Mouse (Mus musculus) cerebellum, adult (tissue): ENCODE measurements around the gene Olfr384.
"Not testable (repeated sequence)": the region's sequence is repeated elsewhere in the genome, so short reads cannot be mapped to it uniquely, and the experiment has no call there.

Experiments
- ATAC-seq: cut with Nextera tagmentation; 2 replicates; pipeline ENCODE4 v1.9.2; 2017; ENCODE audit warnings: mild to moderate bottlenecking, moderate library complexity, mixed read lengths; ENCODE audit not compliant: insufficient number of reproducible peaks, low FRiP score, low TSS enrichment

Olfr384 gene

GRCm38 (mm10) chr11:73598294-73598693, at the start of gene Olfr384:
Gene Olfr384 (plus strand): TSS chr11:73598594.
- no peak for ATAC-seq

- ATAC-seq: no peak
These were observed 18.5 kb upstream of the Olfr384 start for GRCm38 (mm10) chr11:73579871-73580270.

GRCm38 (mm10) chr11:73583188-73583587, 15.2 kb upstream of the Olfr384 start:
- ATAC-seq: not testable (repeated sequence)

GRCm38 (mm10) chr11:73592908-73593307, 5.5 kb upstream of the Olfr384 start, which contains the start of gene Olfr385:
Gene Olfr385 (minus strand): TSS chr11:73593008.
- ATAC-seq: no peak
